Mouse (Mus musculus) hindbrain, embryonic 13.5 days (tissue): ENCODE results near the gene Cldn4. TPM values are rescaled to one million over a fixed set of nuclear protein-coding genes. Genes with fewer than 3 reads are reported as not detected.

ENCODE experiments used
- ATAC-seq: fragments of 200-750 bp; cut with Nextera tagmentation; 2 replicates; pipeline ENCODE4 v1.8.0; 2017; ENCODE audit warnings: moderate TSS enrichment; ENCODE audit not compliant: low FRiP score
- H3K27ac ChIP-seq: fragments of 300-500 bp; sonication (generic); 2 replicates; pipeline ENCODE4 v1.5.1; 2015; ENCODE audit warnings: inconsistent platforms, mild to moderate bottlenecking, moderate library complexity
- H3K27me3 ChIP-seq: fragments of 300-500 bp; sonication (generic); 2 replicates; pipeline ENCODE4 v1.6.1; 2015; ENCODE audit warnings: mild to moderate bottlenecking, inconsistent platforms
- H3K36me3 ChIP-seq: fragments of 300-500 bp; sonication (generic); 2 replicates; pipeline ENCODE4 v1.6.1; 2015; ENCODE audit warnings: mild to moderate bottlenecking, inconsistent platforms
- H3K4me1 ChIP-seq: fragments of 300-500 bp; sonication (generic); replicated peaks from 2 replicates; pipeline ENCODE4 v1.6.1; 2015; ENCODE audit warnings: inconsistent platforms
- H3K4me2 ChIP-seq: fragments of 300-500 bp; sonication (generic); 2 replicates; pipeline ENCODE4 v1.6.1; 2015; ENCODE audit warnings: inconsistent platforms, mild to moderate bottlenecking, moderate library complexity
- H3K4me3 ChIP-seq: fragments of 300-500 bp; sonication (generic); 2 replicates; pipeline ENCODE4 v1.5.1; 2015; ENCODE audit warnings: mild to moderate bottlenecking, inconsistent platforms
- H3K9ac ChIP-seq: fragments of 300-500 bp; sonication (generic); 2 replicates; pipeline ENCODE4 v1.6.1; 2015; ENCODE audit warnings: mild to moderate bottlenecking, inconsistent platforms
- H3K9me3 ChIP-seq: fragments of 300-500 bp; sonication (generic); 2 replicates; pipeline ENCODE4 v1.6.1; 2016; ENCODE audit warnings: inconsistent platforms
- WGBS: fragments of 180-500 bp; shearing (Covaris S2); methylation state at CpG from one replicate; pipeline ENCODE4 v1.1.7; 2015; 5-methylcytosine and 5-hydroxymethylcytosine counted together
- polyA plus RNA-seq: library from polyadenylated mRNA; unstranded; fragments of >200 nt; fragmentation: Nextera tagmentation; extraction: Ambion mirVana; gene quantifications from 2 replicates; pipeline ENCODE4 v1.2.1, GENCODE M21; 2015

The Cldn4 gene
- polyA plus RNA-seq, 1 experiment from 2014 or later: not detected

DNA sequence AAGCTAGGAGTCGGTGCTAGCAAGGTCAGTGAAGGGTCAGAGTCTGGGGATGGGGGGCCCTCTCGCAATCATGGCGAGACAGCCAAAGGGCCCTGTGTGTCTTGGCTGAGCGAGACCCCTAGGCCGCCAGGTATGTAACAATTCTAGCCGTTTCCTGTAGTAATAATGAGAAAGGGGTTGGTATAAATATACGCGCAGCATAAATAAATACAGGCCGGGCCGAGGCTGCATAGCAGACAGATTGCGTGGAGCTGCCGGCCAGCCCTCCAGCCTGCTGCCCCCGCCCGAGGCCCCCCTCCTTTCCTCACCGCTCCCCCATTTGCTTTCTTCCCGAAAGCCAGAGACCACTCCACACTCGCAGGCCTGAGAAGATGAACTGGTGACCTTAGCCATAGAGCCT lies 49.1 kb downstream of the Cldn4 start:
- no peak overlapping the region for H3K4me3 ChIP-seq
- H3K4me2 ChIP-seq: no peak overlapping the region
- no peaks in the 10 kb centered on the region for H3K36me3 ChIP-seq
- no peaks in the 10 kb centered on the region for H3K27me3 ChIP-seq
- H3K4me1 ChIP-seq: peaks cover 6% of the 10 kb centered on the region; the same call in 1 of the 2 replicates
- H3K9me3 ChIP-seq: no peaks in the 10 kb centered on the region
- 78% methylated on average over 17 of the region's 17 CpGs for WGBS
- no peak overlapping the region for H3K9ac ChIP-seq
- no peak overlapping the region for H3K27ac ChIP-seq
- no peak for ATAC-seq

DNA sequence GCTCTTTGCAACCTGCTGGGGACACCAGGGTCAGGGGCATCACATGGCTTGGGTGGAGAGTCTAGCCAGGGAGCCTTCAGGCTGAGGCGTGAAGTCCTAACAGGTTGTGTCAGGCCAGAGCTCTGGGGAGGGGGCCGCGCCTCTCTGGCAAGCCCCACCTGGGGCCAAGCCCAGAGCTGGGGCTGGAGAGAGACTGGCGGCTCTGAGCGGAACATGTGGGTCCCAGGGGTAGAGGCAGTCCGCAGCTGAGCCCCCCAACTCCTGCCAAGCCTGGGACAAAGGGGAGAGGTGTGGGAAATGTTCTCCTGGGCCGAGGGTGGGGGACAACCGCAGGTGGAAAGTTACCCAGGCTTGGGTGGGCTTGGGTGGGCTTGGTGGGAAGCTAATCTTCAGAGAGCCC lies 49.8 kb downstream of the Cldn4 start:
- Histone ChIP-seq H3K4me3 (no peak overlapping the region), H3K27me3 (no peaks in the 10 kb centered on the region), H3K9me3 (no peaks in the 10 kb centered on the region), H3K4me2 (no peak overlapping the region), H3K27ac (no peak overlapping the region), H3K36me3 (no peaks in the 10 kb centered on the region), H3K4me1 (peaks cover 6% of the 10 kb centered on the region; the same call in 1 of the 2 replicates), H3K9ac (no peak overlapping the region)
- 83% methylated on average over 8 of the region's 8 CpGs for WGBS
- no peak for ATAC-seq

DNA sequence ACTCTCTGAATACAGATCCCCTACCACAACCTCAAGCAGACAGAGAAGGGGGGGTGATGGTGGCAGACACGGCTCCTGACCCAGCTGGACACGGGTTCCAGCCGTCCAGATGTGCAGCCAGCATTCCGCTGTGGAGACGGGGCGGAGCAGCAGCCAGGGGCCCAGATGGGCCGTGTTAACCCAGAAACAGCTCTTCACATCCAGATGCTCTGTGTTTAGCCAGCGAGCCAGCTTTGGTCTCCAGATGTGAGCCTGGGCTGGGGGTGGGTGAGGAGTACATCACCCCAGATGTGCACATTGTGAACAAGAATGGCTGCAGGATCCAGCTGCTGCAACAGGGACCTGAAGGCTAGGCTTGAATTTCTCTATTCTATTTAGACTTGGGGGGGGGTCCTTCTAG lies 51.4 kb downstream of the Cldn4 start:
- WGBS: 85% methylated on average over 8 of the region's 8 CpGs
- H3K27me3 ChIP-seq: no peaks in the 10 kb centered on the region
- no peaks in the 10 kb centered on the region for H3K9me3 ChIP-seq
- no peak for ATAC-seq
- H3K4me3 ChIP-seq: no peak overlapping the region
- no peak overlapping the region for H3K27ac ChIP-seq
- no peak overlapping the region for H3K4me2 ChIP-seq
- H3K4me1 ChIP-seq: no peaks in the 10 kb centered on the region
- H3K36me3 ChIP-seq: no peaks in the 10 kb centered on the region
- H3K9ac ChIP-seq: no peak overlapping the region

Other genes with a start within 250 kb of the Cldn4 start
- gene Eln, start 199.6 kb downstream of the Cldn4 start, polyA plus RNA-seq: 5.7 and 7.8 TPM in 2 replicates
- not detected in 2 replicates for gene Tmem270, start 40.2 kb downstream of the Cldn4 start, polyA plus RNA-seq
- gene Cldn13, start 31.4 kb downstream of the Cldn4 start, polyA plus RNA-seq: 0.31 TPM in 1 of 2 replicates, not detected in the other
- gene Mettl27, start 14.6 kb downstream of the Cldn4 start, polyA plus RNA-seq: 5.4 and 6.7 TPM in 2 replicates
- 2.3 and 2.8 TPM in 2 replicates for gene Cldn3, start 39.3 kb upstream of the Cldn4 start, polyA plus RNA-seq
- gene Abhd11, start 62.2 kb upstream of the Cldn4 start, polyA plus RNA-seq: 64.6 and 65.0 TPM in 2 replicates
- gene Stx1a, start 76.5 kb upstream of the Cldn4 start, polyA plus RNA-seq: 78.4 and 78.9 TPM in 2 replicates
- 37.4 and 38.8 TPM in 2 replicates for gene Dnajc30, start 117.3 kb upstream of the Cldn4 start, polyA plus RNA-seq
- 79.1 and 93.5 TPM in 2 replicates for gene Bud23, start 118.0 kb upstream of the Cldn4 start, polyA plus RNA-seq
- 29.8 and 31.9 TPM in 2 replicates for gene Vps37d, start 131.3 kb upstream of the Cldn4 start, polyA plus RNA-seq
- 0.41 and 0.71 TPM in 2 replicates for gene Mlxipl, start 143.0 kb upstream of the Cldn4 start, polyA plus RNA-seq
- gene Tbl2, start 202.7 kb upstream of the Cldn4 start, polyA plus RNA-seq: 14.9 and 16.7 TPM in 2 replicates
- gene Bcl7b, start 221.3 kb upstream of the Cldn4 start, polyA plus RNA-seq: 45.3 and 52.1 TPM in 2 replicates
- 35.9 and 38.1 TPM in 2 replicates for gene Baz1b, start 240.3 kb upstream of the Cldn4 start, polyA plus RNA-seq